Mouse (Mus musculus) CH12.LX (cell line): ENCODE data around the gene Mbtps1. TPM values are rescaled to one million over a fixed set of nuclear protein-coding genes. Genes with fewer than 3 reads are reported as not detected.

Experiments used
- DNase-seq: peaks from one replicate; pipeline ENCODE4 v3.0.0-alpha.2; 2013; ENCODE audit errors: extremely low read depth
- H3K27ac ChIP-seq: 2 replicates; pipeline ENCODE4 v1.5.1; 2012; ENCODE audit warnings: low read depth, mild to moderate bottlenecking, control low read depth, moderate library complexity; ENCODE audit not compliant: insufficient read depth
- H3K27me3 ChIP-seq: replicated peaks from 2 replicates; pipeline ENCODE3; 2012; ENCODE audit warnings: inconsistent platforms
- H3K36me3 ChIP-seq, 2 experiments: replicated peaks in 1 of 2; 2 replicates each; pipeline versions ENCODE3 to v1.6.1; 2012; ENCODE audit warnings: inconsistent platforms in 1 of 2, low read length in 1 of 2, mild to moderate bottlenecking in 1 of 2, mixed read lengths in 1 of 2, moderate library complexity in 1 of 2; ENCODE audit not compliant: control insufficient read depth in 1 of 2, insufficient read depth in 1 of 2
- H3K4me1 ChIP-seq, 2 experiments: 2 replicates each; pipeline ENCODE4 v1.6.1; 2012; ENCODE audit warnings: inconsistent platforms in 1 of 2, moderate library complexity in 1 of 2; ENCODE audit not compliant: insufficient read depth in 2 of 2, control insufficient read depth in 1 of 2
- H3K4me2 ChIP-seq: 2 replicates; pipeline ENCODE4 v1.6.1; 2012; ENCODE audit warnings: low read depth, mild to moderate bottlenecking, control low read depth; ENCODE audit not compliant: poor library complexity, insufficient read depth, severe bottlenecking
- H3K4me3 ChIP-seq, 3 experiments: fragments of 150-350 bp in 1 of 3; sonication (generic) in 1 of 3; replicated peaks in 1 of 3; 2 replicates each; pipeline versions ENCODE3 to v1.5.1; 2011 to 2012; ENCODE audit warnings: low read depth in 2 of 3, low read length in 2 of 3, mild to moderate bottlenecking in 2 of 3, moderate library complexity in 2 of 3, control low read depth in 1 of 3, improper control_type of control experiment in 1 of 3, inconsistent platforms in 1 of 3, mixed read lengths in 1 of 3; ENCODE audit not compliant: poor library complexity in 1 of 3
- H3K79me2 ChIP-seq: replicated peaks from 2 replicates; pipeline ENCODE4 v1.6.1; 2012; ENCODE audit warnings: mild to moderate bottlenecking, moderate library complexity; ENCODE audit not compliant: control insufficient read depth, poor library complexity, insufficient read depth, severe bottlenecking; ENCODE audit errors: extremely low read depth
- H3K9ac ChIP-seq: 2 replicates; pipeline ENCODE4 v1.6.1; 2012; ENCODE audit warnings: low read depth, mild to moderate bottlenecking, control low read depth, moderate library complexity; ENCODE audit not compliant: insufficient read depth
- H3K9me3 ChIP-seq: replicated peaks from 2 replicates; pipeline ENCODE3; 2012; ENCODE audit warnings: low read length, inconsistent platforms, mixed read lengths
- BHLHE40 ChIP-seq: IDR thresholded peaks from 2 replicates; pipeline ENCODE4 v1.6.1; 2011; ENCODE audit warnings: mild to moderate bottlenecking, low read depth, low read length, improper control_type of control experiment
- CHD1 ChIP-seq: IDR thresholded peaks from 2 replicates; pipeline ENCODE4 v1.6.1; 2012; ENCODE audit warnings: low read depth, low read length, improper control_type of control experiment, inconsistent platforms
- ELF1 ChIP-seq: IDR thresholded peaks from 2 replicates; pipeline ENCODE4 v1.6.1; 2014; ENCODE audit warnings: low read depth, mild to moderate bottlenecking, inconsistent platforms, low read length, improper control_type of control experiment
- EP300 ChIP-seq: IDR thresholded peaks from 2 replicates; pipeline ENCODE4 v1.6.1; 2011; ENCODE audit warnings: low read length, improper control_type of control experiment
- ETS1 ChIP-seq: conservative IDR thresholded peaks from 2 replicates; pipeline ENCODE4 v1.6.1; 2012; ENCODE audit warnings: low read depth, mild to moderate bottlenecking, inconsistent platforms, low read length, improper control_type of control experiment, moderate library complexity
- GABPA ChIP-seq: IDR thresholded peaks from 2 replicates; pipeline ENCODE4 v1.6.1; 2012; ENCODE audit warnings: low read depth, low read length, improper control_type of control experiment, inconsistent platforms; ENCODE audit not compliant: insufficient replicate concordance
- JUN ChIP-seq: IDR thresholded peaks from 2 replicates; pipeline ENCODE4 v1.6.1; 2011; ENCODE audit warnings: low read depth, mild to moderate bottlenecking, low read length, improper control_type of control experiment, moderate library complexity; ENCODE audit not compliant: insufficient read depth
- KAT2A ChIP-seq: IDR thresholded peaks from 2 replicates; pipeline ENCODE4 v1.6.1; 2012; ENCODE audit warnings: low read length, improper control_type of control experiment, inconsistent platforms; ENCODE audit not compliant: insufficient replicate concordance
- MAFK ChIP-seq: IDR thresholded peaks from 2 replicates; pipeline ENCODE4 v1.6.1; 2011; ENCODE audit warnings: low read length, improper control_type of control experiment; ENCODE audit not compliant: insufficient replicate concordance
- MAZ ChIP-seq: IDR thresholded peaks from 2 replicates; pipeline ENCODE4 v1.6.1; 2012; ENCODE audit warnings: low read depth, mild to moderate bottlenecking, inconsistent platforms, low read length, improper control_type of control experiment, moderate library complexity
- MEF2A ChIP-seq: IDR thresholded peaks from 2 replicates; pipeline ENCODE4 v1.6.1; 2014; ENCODE audit warnings: low read depth, mild to moderate bottlenecking, inconsistent platforms, low read length, improper control_type of control experiment, borderline replicate concordance
- NELFE ChIP-seq: IDR thresholded peaks from 2 replicates; pipeline ENCODE4 v1.6.1; 2011; ENCODE audit warnings: low read depth, low read length, improper control_type of control experiment
- NRF1 ChIP-seq: IDR thresholded peaks from 2 replicates; pipeline ENCODE4 v1.6.1; 2014; ENCODE audit warnings: low read depth, mild to moderate bottlenecking, inconsistent platforms, low read length, improper control_type of control experiment, moderate library complexity
- PAX5 ChIP-seq: IDR thresholded peaks from 2 replicates; pipeline ENCODE4 v1.6.1; 2012; ENCODE audit warnings: low read length, inconsistent platforms, mixed read lengths
- POLR2AphosphoS2 ChIP-seq: IDR thresholded peaks from 2 replicates; pipeline ENCODE4 v1.6.1; 2011; ENCODE audit warnings: low read depth, low read length, improper control_type of control experiment
- SMC3 ChIP-seq: IDR thresholded peaks from 2 replicates; pipeline ENCODE4 v1.6.1; 2011; ENCODE audit warnings: low read depth, low read length, improper control_type of control experiment
- TBP ChIP-seq: conservative IDR thresholded peaks from 2 replicates; pipeline ENCODE4 v1.6.1; 2011; ENCODE audit warnings: low read depth, low read length, improper control_type of control experiment
- TCF12 ChIP-seq: IDR thresholded peaks from 2 replicates; pipeline ENCODE4 v1.6.1; 2014; ENCODE audit warnings: low read depth, mild to moderate bottlenecking, inconsistent platforms, low read length, improper control_type of control experiment
- USF2 ChIP-seq: conservative IDR thresholded peaks from 2 replicates; pipeline ENCODE4 v1.6.1; 2011; ENCODE audit warnings: low read depth, low read length, improper control_type of control experiment
- ZC3H11A ChIP-seq: IDR thresholded peaks from 2 replicates; pipeline ENCODE4 v1.6.1; 2012; ENCODE audit warnings: low read depth, mild to moderate bottlenecking, inconsistent platforms, low read length, improper control_type of control experiment
- ZKSCAN1 ChIP-seq: IDR thresholded peaks from 2 replicates; pipeline ENCODE4 v1.6.1; 2012; ENCODE audit warnings: low read depth, inconsistent platforms, low read length, improper control_type of control experiment, borderline replicate concordance
- dilution Hi-C: fragments of 300-500 bp; cut with MboI; formaldehyde crosslinking; loops from 2 replicates; pipeline ENCODE4 v1.14.3; 2020; ENCODE audit warnings: low sequenced_read_pairs; ENCODE audit not compliant: extremely low pct_unique_long_range_greater_than_20kb, extremely low pct_ligation_motif_present
- in situ Hi-C: fragments of 300-500 bp; cut with MboI; formaldehyde crosslinking; loops from 3 replicates; pipeline ENCODE4 v1.14.3; 2019; ENCODE audit warnings: low sequenced_read_pairs, low pct_ligation_motif_present, low pct_unique_long_range_greater_than_20kb, mixed read lengths
- polyA plus RNA-seq: library from polyadenylated mRNA; unstranded; fragments of >175 nt; gene quantifications from 2 replicates; pipeline ENCODE4 v1.2.1, GENCODE M21; 2012; ENCODE audit warnings: low read depth; ENCODE audit not compliant: insufficient read length
- total RNA-seq, 2 experiments: library from RNA; depleted of rRNA; stranded (reverse); fragments of 300-350 nt in 1 of 2; fragments of >200 nt in 1 of 2; gene quantifications; 2 replicates each; pipeline ENCODE4 v1.2.3; 2012 to 2014

Mbtps1 gene
- total and polyA plus RNA-seq, 3 experiments = 32.6 to 41.1 (median 40.7) TPM

DNA sequence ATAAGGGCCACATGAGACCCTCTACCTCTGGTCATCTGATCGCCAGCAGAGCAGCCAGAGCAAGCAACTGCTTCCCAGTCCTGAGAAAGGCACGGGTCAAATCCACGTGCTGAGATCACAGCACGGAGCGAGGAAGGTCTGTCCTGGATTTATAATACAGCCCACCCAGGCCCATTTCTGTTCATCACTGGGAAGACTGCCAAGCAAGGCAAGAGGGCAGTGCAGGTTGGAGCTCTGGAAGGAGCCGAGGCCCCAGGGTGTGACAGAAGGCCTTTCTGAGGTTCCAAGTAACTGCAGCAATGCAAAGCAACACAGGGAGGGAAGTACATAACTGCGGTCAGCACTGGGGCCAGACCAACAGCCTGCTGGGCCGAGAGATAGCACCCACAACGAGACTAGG lies 48.1 kb downstream of the Mbtps1 start:
- dilution Hi-C loops (no loop called here), in situ Hi-C loops (no loop called here)
- Histone ChIP-seq H3K36me3 (peaks cover 87 to 96% of the 10 kb centered on the region in 2 experiments), H3K4me1 (peaks cover 0 to 7% of the 10 kb centered on the region in 2 experiments; a peak in 2 of 4 replicates), H3K9ac (no peak overlapping the region), H3K4me2 (no peak overlapping the region), H3K9me3 (no peaks in the 10 kb centered on the region), H3K27ac (no peak overlapping the region), H3K4me3 (no peak overlapping the region), H3K27me3 (no peaks in the 10 kb centered on the region), H3K79me2 (no peaks in the 10 kb centered on the region)
- no peak for DNase-seq
- TF ChIP-seq TCF12 = no peak
- TF ChIP-seq POLR2AphosphoS2 = no peak
- TF ChIP-seq EP300 = no peak
- TF ChIP-seq MEF2A = no peak
- no peak for TF ChIP-seq GABPA
- no peak for TF ChIP-seq TBP
- TF ChIP-seq USF2 = no peak
- no peak for TF ChIP-seq PAX5
- TF ChIP-seq NRF1 = no peak
- no peak for TF ChIP-seq ZKSCAN1
- no peak for TF ChIP-seq NELFE
- no peak for TF ChIP-seq ETS1
- no peak for TF ChIP-seq KAT2A
- TF ChIP-seq SMC3 = no peak
- TF ChIP-seq ZC3H11A = no peak
- TF ChIP-seq CHD1 = no peak
- TF ChIP-seq JUN = no peak
- no peak for TF ChIP-seq MAZ
- no peak for TF ChIP-seq MAFK
- no peak for TF ChIP-seq ELF1

DNA sequence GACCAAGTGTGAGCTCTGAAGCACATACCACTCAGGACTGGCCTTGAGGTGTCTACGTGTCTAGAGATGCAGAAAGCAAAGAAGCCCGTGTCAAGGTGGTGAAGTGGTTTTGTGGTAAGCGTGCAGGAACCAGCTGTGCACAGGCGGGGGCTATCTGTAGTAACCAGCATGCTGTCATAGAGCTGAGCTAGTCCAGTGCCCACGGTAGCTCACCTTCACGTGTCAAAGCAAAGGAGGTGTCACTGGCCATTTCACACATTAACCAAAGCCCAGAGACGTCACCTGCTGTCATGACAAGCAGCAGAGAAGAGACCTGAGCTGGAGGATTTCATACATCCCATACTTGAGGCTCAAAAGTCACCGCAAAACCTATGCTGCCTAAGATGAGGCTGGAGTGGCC lies 52.4 kb downstream of the Mbtps1 start:
- dilution Hi-C loops = no loop called here
- H3K4me2 ChIP-seq = no peak overlapping the region
- no peaks in the 10 kb centered on the region for H3K79me2 ChIP-seq
- H3K27me3 ChIP-seq = no peaks in the 10 kb centered on the region
- peaks cover 49 to 65% of the 10 kb centered on the region in 2 experiments for H3K36me3 ChIP-seq
- in situ Hi-C loops = no loop called here
- no peaks in the 10 kb centered on the region for H3K9me3 ChIP-seq
- H3K27ac ChIP-seq = no peak overlapping the region
- no peak for DNase-seq
- TF ChIP-seq BHLHE40 (0 out of 2 replicates have a peak, but pooled peaks have one; percentile 28), NRF1 (no peak), MEF2A (no peak), EP300 (no peak)
- H3K9ac ChIP-seq = no peak overlapping the region
- no peak overlapping the region for H3K4me3 ChIP-seq
- H3K4me1 ChIP-seq = peaks cover 0 to 37% of the 10 kb centered on the region in 2 experiments; a peak in 2 of 4 replicates
